Mouse (Mus musculus) MEL (cell line): ENCODE results near the gene Bdkrb2. TPM values are rescaled to one million over a fixed set of nuclear protein-coding genes. Genes with fewer than 3 reads are reported as not detected.

Experiments
- DNase-seq: peaks from one replicate; pipeline ENCODE4 v3.0.0; 2011; ENCODE audit warnings: low read depth, low spot score
- H3K27ac ChIP-seq: 2 replicates; pipeline ENCODE4 v1.5.1; 2012; ENCODE audit warnings: low read depth, mild to moderate bottlenecking, control low read depth, low read length, moderate library complexity; ENCODE audit not compliant: control insufficient read depth
- H3K27me3 ChIP-seq, 2 experiments: fragments of 150-350 bp in 1 of 2; sonication (generic) in 1 of 2; 2 replicates each; pipeline ENCODE4 v1.6.1; 2012; ENCODE audit warnings: low read length in 2 of 2, mild to moderate bottlenecking in 2 of 2, improper control_type of control experiment in 1 of 2, moderate library complexity in 1 of 2; ENCODE audit not compliant: insufficient read depth in 2 of 2, control insufficient read depth in 1 of 2
- H3K36me3 ChIP-seq, 2 experiments: 2 replicates each; pipeline ENCODE4 v1.6.1; 2012 to 2014; ENCODE audit warnings: low read length in 2 of 2, improper control_type of control experiment in 1 of 2, inconsistent platforms in 1 of 2, mild to moderate bottlenecking in 1 of 2; ENCODE audit not compliant: insufficient read depth in 2 of 2, control insufficient read depth in 1 of 2
- H3K4me1 ChIP-seq, 2 experiments: fragments of 150-350 bp in 1 of 2; sonication (generic) in 1 of 2; 2 replicates each; pipeline ENCODE4 v1.6.1; 2012; ENCODE audit warnings: low read length in 2 of 2, improper control_type of control experiment in 1 of 2, mild to moderate bottlenecking in 1 of 2; ENCODE audit not compliant: insufficient read depth in 2 of 2, control insufficient read depth in 1 of 2
- H3K4me3 ChIP-seq, 2 experiments: fragments of 150-350 bp in 1 of 2; sonication (generic) in 1 of 2; 2 replicates each; pipeline ENCODE4 v1.5.1; 2012; ENCODE audit warnings: low read depth in 2 of 2, low read length in 2 of 2, mild to moderate bottlenecking in 2 of 2, moderate library complexity in 2 of 2, control low read depth in 1 of 2, improper control_type of control experiment in 1 of 2; ENCODE audit not compliant: control insufficient read depth in 1 of 2, insufficient read depth in 1 of 2
- H3K79me2 ChIP-seq: 2 replicates; pipeline ENCODE4 v1.6.1; 2012; ENCODE audit warnings: mild to moderate bottlenecking, low read length, moderate library complexity; ENCODE audit not compliant: control insufficient read depth, poor library complexity, insufficient read depth
- H3K9ac ChIP-seq: 2 replicates; pipeline ENCODE4 v1.6.1; 2012; ENCODE audit warnings: low read depth, mild to moderate bottlenecking, control low read depth, low read length, moderate library complexity; ENCODE audit not compliant: control insufficient read depth, poor library complexity, severe bottlenecking
- H3K9me3 ChIP-seq: fragments of 150-350 bp; sonication (generic); replicated peaks from 2 replicates; pipeline ENCODE4 v1.6.1; 2012; ENCODE audit warnings: mild to moderate bottlenecking, low read length, improper control_type of control experiment, moderate library complexity; ENCODE audit not compliant: insufficient read depth
- BHLHE40 ChIP-seq: IDR thresholded peaks from 2 replicates; pipeline ENCODE4 v1.6.1; 2012; ENCODE audit warnings: low read depth, mild to moderate bottlenecking, inconsistent platforms, low read length, improper control_type of control experiment, borderline replicate concordance
- CHD2 ChIP-seq: IDR thresholded peaks from 2 replicates; pipeline ENCODE4 v1.6.1; 2011; ENCODE audit warnings: low read length, improper control_type of control experiment
- CTCF ChIP-seq, 3 experiments: IDR thresholded peaks in 2 of 3; conservative IDR thresholded peaks in 1 of 3; 2 replicates each; pipeline ENCODE4 v1.5.1; 2011 to 2012; ENCODE audit warnings: low read length in 3 of 3, low read depth in 2 of 3, mild to moderate bottlenecking in 2 of 3, improper control_type of control experiment in 1 of 3, inconsistent platforms in 1 of 3, mixed read lengths in 1 of 3, moderate library complexity in 1 of 3; ENCODE audit not compliant: control insufficient read depth in 1 of 3, insufficient read depth in 1 of 3, poor library complexity in 1 of 3, severe bottlenecking in 1 of 3
- ETS1 ChIP-seq: IDR thresholded peaks from 2 replicates; pipeline ENCODE4 v1.6.1; 2012; ENCODE audit warnings: low read depth, mild to moderate bottlenecking, inconsistent platforms, low read length, improper control_type of control experiment, moderate library complexity
- GATA1 ChIP-seq: IDR thresholded peaks from 2 replicates; pipeline ENCODE4 v1.6.1; 2011; ENCODE audit warnings: low read depth, low read length, improper control_type of control experiment
- HCFC1 ChIP-seq: IDR thresholded peaks from 2 replicates; pipeline ENCODE4 v1.6.1; 2012; ENCODE audit warnings: low read depth, mild to moderate bottlenecking, inconsistent platforms, low read length, improper control_type of control experiment, moderate library complexity
- KAT2A ChIP-seq: conservative IDR thresholded peaks from 2 replicates; pipeline ENCODE4 v1.6.1; 2012; ENCODE audit warnings: low read depth, low read length, improper control_type of control experiment, inconsistent platforms
- MAFK ChIP-seq: IDR thresholded peaks from 2 replicates; pipeline ENCODE4 v1.6.1; 2011; ENCODE audit warnings: low read depth, mild to moderate bottlenecking, low read length, improper control_type of control experiment, borderline replicate concordance
- MAZ ChIP-seq: IDR thresholded peaks from 2 replicates; pipeline ENCODE4 v1.6.1; 2012; ENCODE audit warnings: low read depth, mild to moderate bottlenecking, inconsistent platforms, low read length, improper control_type of control experiment
- MXI1 ChIP-seq: IDR thresholded peaks from 2 replicates; pipeline ENCODE4 v1.6.1; 2011; ENCODE audit warnings: mild to moderate bottlenecking, low read depth, low read length, improper control_type of control experiment
- MYB ChIP-seq: IDR thresholded peaks from 2 replicates; pipeline ENCODE4 v1.6.1; 2011; ENCODE audit warnings: mild to moderate bottlenecking, low read depth, low read length, improper control_type of control experiment
- NELFE ChIP-seq: IDR thresholded peaks from 2 replicates; pipeline ENCODE4 v1.6.1; 2011; ENCODE audit warnings: low read depth, low read length, improper control_type of control experiment
- POLR2A ChIP-seq, 2 experiments: IDR thresholded peaks; 2 replicates each; pipeline ENCODE4 v1.6.1; 2011 to 2012; ENCODE audit warnings: low read length in 2 of 2, mild to moderate bottlenecking in 2 of 2, control low read depth in 1 of 2, improper control_type of control experiment in 1 of 2, low read depth in 1 of 2, moderate library complexity in 1 of 2; ENCODE audit not compliant: control insufficient read depth in 1 of 2, insufficient read depth in 1 of 2, poor library complexity in 1 of 2
- POLR2AphosphoS5 ChIP-seq: IDR thresholded peaks from 2 replicates; pipeline ENCODE4 v1.6.1; 2012; ENCODE audit warnings: low read depth, borderline replicate concordance, mild to moderate bottlenecking, inconsistent platforms, low read length, moderate library complexity, mixed read lengths
- RAD21 ChIP-seq: IDR thresholded peaks from 2 replicates; pipeline ENCODE4 v1.6.1; 2011; ENCODE audit warnings: mild to moderate bottlenecking, low read depth, low read length, improper control_type of control experiment
- TAL1 ChIP-seq: IDR thresholded peaks from 2 replicates; pipeline ENCODE4 v1.6.1; 2012; ENCODE audit warnings: mild to moderate bottlenecking, inconsistent platforms, low read length, moderate library complexity, mixed read lengths
- TBP ChIP-seq: IDR thresholded peaks from 2 replicates; pipeline ENCODE4 v1.8.0; 2011; ENCODE audit warnings: low read depth, low read length, improper control_type of control experiment
- TCF12 ChIP-seq: IDR thresholded peaks from 2 replicates; pipeline ENCODE4 v1.6.1; 2014; ENCODE audit warnings: low read depth, mild to moderate bottlenecking, inconsistent platforms, low read length, improper control_type of control experiment, moderate library complexity
- UBTF ChIP-seq: IDR thresholded peaks from 2 replicates; pipeline ENCODE4 v1.6.1; 2012; ENCODE audit warnings: low read depth, mild to moderate bottlenecking, inconsistent platforms, low read length, improper control_type of control experiment, moderate library complexity, borderline replicate concordance; ENCODE audit not compliant: insufficient read depth
- USF1 ChIP-seq: IDR thresholded peaks from 2 replicates; pipeline ENCODE4 v1.6.1; 2014; ENCODE audit warnings: low read depth, mild to moderate bottlenecking, inconsistent platforms, low read length, improper control_type of control experiment, moderate library complexity
- USF2 ChIP-seq, 2 experiments: IDR thresholded peaks; 2 replicates each; pipeline ENCODE4 v1.6.1; 2011 to 2012; ENCODE audit warnings: improper control_type of control experiment in 2 of 2, low read length in 2 of 2, borderline replicate concordance in 1 of 2, inconsistent platforms in 1 of 2, low read depth in 1 of 2, mild to moderate bottlenecking in 1 of 2; ENCODE audit not compliant: insufficient read depth in 1 of 2
- ZKSCAN1 ChIP-seq: IDR thresholded peaks from 2 replicates; pipeline ENCODE4 v1.6.1; 2012; ENCODE audit warnings: low read depth, mild to moderate bottlenecking, inconsistent platforms, low read length, improper control_type of control experiment, moderate library complexity
- ZNF384 ChIP-seq: IDR thresholded peaks from 2 replicates; pipeline ENCODE4 v1.6.1; 2012; ENCODE audit warnings: low read depth, mild to moderate bottlenecking, inconsistent platforms, low read length, improper control_type of control experiment
- polyA plus RNA-seq, 2 experiments: library from polyadenylated mRNA; stranded (reverse) in 1 of 2; unstranded in 1 of 2; fragments of >175 nt in 1 of 2; fragments of >200 nt in 1 of 2; gene quantifications; 2 replicates each; pipeline versions ENCODE4 v1.2.1 to v1.2.4; 2012; ENCODE audit warnings: low replicate concordance in 2 of 2, low read depth in 1 of 2; ENCODE audit not compliant: insufficient read length in 2 of 2, insufficient read depth in 1 of 2, missing spikeins in 1 of 2
- total RNA-seq: library from RNA; depleted of rRNA; stranded (reverse); fragments of 300-350 nt; gene quantifications from 2 replicates; pipeline ENCODE4 v1.2.3, GENCODE M21; 2012

Bdkrb2 gene
- total and polyA plus RNA-seq, 3 experiments = not detected

GRCm38 (mm10) chr12:105613559-105613958, 50.5 kb downstream of the Bdkrb2 start:
- no peaks in the 10 kb centered on the region for H3K9me3 ChIP-seq
- H3K4me3 ChIP-seq = no peak overlapping the region
- TF ChIP-seq ZNF384 (no peak), NELFE (no peak), MAFK (no peak), POLR2A (IDR thresholded peaks at IDR 0.05; ENCODE audit: control insufficient read depth in 1 of 2, insufficient read depth in 1 of 2, low read depth in 1 of 2, low read length in 2 of 2, poor library complexity in 1 of 2) (no peak), BHLHE40 (no peak), TAL1 (no peak), UBTF (no peak), USF2 (IDR thresholded peaks at IDR 0.05; ENCODE audit: borderline replicate concordance in 1 of 2, insufficient read depth in 1 of 2, low read depth in 1 of 2, low read length in 2 of 2) (no peak), POLR2AphosphoS5 (no peak)
- H3K27ac ChIP-seq = no peak overlapping the region
- H3K9ac ChIP-seq = no peak overlapping the region
- no peak for DNase-seq
- peaks cover 0 to 7% of the 10 kb centered on the region in 2 experiments; a peak in 2 of 4 replicates for H3K36me3 ChIP-seq
- H3K27me3 ChIP-seq = no peaks in the 10 kb centered on the region
- no peaks in the 10 kb centered on the region for H3K79me2 ChIP-seq
- no peaks in the 10 kb centered on the region for H3K4me1 ChIP-seq

- TF ChIP-seq RAD21 (no peak), KAT2A (no peak), ETS1 (no peak), BHLHE40 (no peak), HCFC1 (no peak), MYB (no peak), ZKSCAN1 (no peak), USF1 (no peak), CTCF (IDR thresholded peaks at IDR 0.05 in 2 of 3, conservative IDR thresholded peaks at IDR 0.05 in 1 of 3; ENCODE audit: control insufficient read depth in 1 of 3, insufficient read depth in 1 of 3, low read depth in 2 of 3, low read length in 3 of 3, poor library complexity in 1 of 3, severe bottlenecking in 1 of 3) (no peak), GATA1 (no peak), MXI1 (no peak), CHD2 (no peak), TCF12 (no peak), MAZ (no peak), ZNF384 (no peak), MAFK (no peak), TBP (no peak), NELFE (no peak)
- no peak overlapping the region for H3K4me3 ChIP-seq
- peaks cover 0 to 30% of the 10 kb centered on the region in 2 experiments; a peak in 2 of 4 replicates for H3K36me3 ChIP-seq
- H3K9me3 ChIP-seq = no peaks in the 10 kb centered on the region
- H3K9ac ChIP-seq = no peak overlapping the region
- no peak for DNase-seq
- no peaks in the 10 kb centered on the region for H3K27me3 ChIP-seq
- no peaks in the 10 kb centered on the region for H3K4me1 ChIP-seq
- no peak overlapping the region for H3K27ac ChIP-seq
- H3K79me2 ChIP-seq = no peaks in the 10 kb centered on the region
Observed at GRCm38 (mm10) chr12:105622048-105622447, 59.0 kb downstream of the Bdkrb2 start.
